Mouse (Mus musculus) limb, embryonic 14.5 days (tissue): ENCODE results near the gene 9530077C05Rik. TPM values are rescaled to one million over a fixed set of nuclear protein-coding genes. Genes with fewer than 3 reads are reported as not detected.
A peak's percentile ranks its signal among the peaks of the same experiment; 100 is the strongest.
"Not testable (repeated sequence)": the region's sequence is repeated elsewhere in the genome, so short reads cannot be mapped to it uniquely, and the experiment has no call there.

ENCODE experiments used
- ATAC-seq: fragments of 200-750 bp; cut with Nextera tagmentation; 2 replicates; pipeline ENCODE4 v1.8.0; 2017; ENCODE audit warnings: low read depth, moderate number of reproducible peaks, moderate TSS enrichment; ENCODE audit not compliant: low FRiP score
- DNase-seq: peaks from one replicate; pipeline ENCODE4 v3.0.0-alpha.2; 2015; ENCODE audit warnings: low spot score
- H3K27ac ChIP-seq: fragments of 300-500 bp; sonication (generic); replicated peaks from 2 replicates; pipeline ENCODE4 v1.5.1; 2014; ENCODE audit warnings: low read depth, mild to moderate bottlenecking, low read length, moderate library complexity, mixed read lengths
- H3K27me3 ChIP-seq: fragments of 300-500 bp; sonication (generic); 2 replicates; pipeline ENCODE4 v1.6.1; 2014; ENCODE audit warnings: low read length, mixed read lengths; ENCODE audit not compliant: control insufficient read depth, insufficient read depth
- H3K36me3 ChIP-seq: fragments of 300-500 bp; sonication (generic); 2 replicates; pipeline ENCODE4 v1.6.1; 2014; ENCODE audit warnings: mild to moderate bottlenecking, low read length, moderate library complexity, mixed read lengths; ENCODE audit not compliant: control insufficient read depth, insufficient read depth
- H3K4me1 ChIP-seq: fragments of 300-500 bp; sonication (generic); 2 replicates; pipeline ENCODE4 v1.6.1; 2014; ENCODE audit warnings: antibody characterized with exemption, low read length, mixed read lengths; ENCODE audit not compliant: control insufficient read depth, insufficient read depth
- H3K4me2 ChIP-seq: fragments of 300-500 bp; sonication (generic); replicated peaks from 2 replicates; pipeline ENCODE4 v1.6.1; 2014; ENCODE audit warnings: low read depth, mild to moderate bottlenecking, low read length, moderate library complexity; ENCODE audit not compliant: severe bottlenecking
- H3K4me3 ChIP-seq: fragments of 300-500 bp; sonication (generic); replicated peaks from 2 replicates; pipeline ENCODE4 v1.5.1; 2014; ENCODE audit warnings: low read length
- H3K9ac ChIP-seq: fragments of 300-500 bp; sonication (generic); 2 replicates; pipeline ENCODE4 v1.6.1; 2014; ENCODE audit warnings: mild to moderate bottlenecking, low read depth, low read length, moderate library complexity; ENCODE audit not compliant: severe bottlenecking
- H3K9me3 ChIP-seq: fragments of 300-500 bp; sonication (generic); 2 replicates; pipeline ENCODE4 v1.6.1; 2016; ENCODE audit warnings: low read length; ENCODE audit not compliant: control insufficient read depth
- POLR2A ChIP-seq: fragments of 200-500 bp; IDR thresholded peaks from 2 replicates; pipeline ENCODE4 v1.8.0; 2012; ENCODE audit warnings: inconsistent platforms, mild to moderate bottlenecking, moderate library complexity, borderline replicate concordance; ENCODE audit not compliant: insufficient read depth, insufficient read length; ENCODE audit errors: extremely low read depth
- WGBS: fragments of 180-500 bp; shearing (Covaris S2); extraction: QIAGEN DNeasy Blood & Tissue Kit; methylation state at CpG from one replicate; pipeline ENCODE4 v1.1.7; 2014; 5-methylcytosine and 5-hydroxymethylcytosine counted together
- polyA plus RNA-seq, 2 experiments: library from polyadenylated mRNA; depleted of rRNA in 1 of 2; stranded (reverse) in 1 of 2; unstranded in 1 of 2; fragments of >200 nt; fragmentation: Nextera tagmentation in 1 of 2; extraction: Ambion mirVana in 1 of 2; gene quantifications; 2 replicates each; pipeline versions ENCODE4 v1.2.1 to v1.2.3; 2012 to 2014

Gene 9530077C05Rik
- polyA plus RNA-seq, 2 experiments, result 3.6 to 5.2 TPM

GRCm38 (mm10) chr9:22389736-22390245, 21.5 kb upstream of the 9530077C05Rik start:
- peak overlapping the region; percentile 93 for H3K27ac ChIP-seq
- TF ChIP-seq POLR2A, result no peak
- peaks cover 18% of the 10 kb centered on the region for H3K4me1 ChIP-seq
- no peak for DNase-seq
- H3K4me2 ChIP-seq, result peak overlapping the region; percentile 86
- ATAC-seq, result no peak
- H3K27me3 ChIP-seq, result no peaks in the 10 kb centered on the region
- peak overlapping the region; percentile 94 for H3K9ac ChIP-seq
- 69% methylated on average over 6 of the region's 6 CpGs for WGBS
- H3K36me3 ChIP-seq, result no peaks in the 10 kb centered on the region
- H3K4me3 ChIP-seq, result peak overlapping the region; percentile 86
- no peaks in the 10 kb centered on the region for H3K9me3 ChIP-seq

- TF ChIP-seq POLR2A, result no peak
Measured at GRCm38 (mm10) chr9:22390390-22390789, 20.9 kb upstream of the 9530077C05Rik start.

GRCm38 (mm10) chr9:22394725-22395124, 16.6 kb upstream of the 9530077C05Rik start:
- no peaks in the 10 kb centered on the region for H3K9me3 ChIP-seq
- H3K27ac ChIP-seq, result no peak overlapping the region
- no peak overlapping the region for H3K9ac ChIP-seq
- ATAC-seq (no peak), DNase-seq (no peak)
- TF ChIP-seq POLR2A, result no peak
- no peaks in the 10 kb centered on the region for H3K36me3 ChIP-seq
- peaks cover 3% of the 10 kb centered on the region for H3K4me1 ChIP-seq
- WGBS, result 84% methylated on average over 2 of the region's 2 CpGs
- H3K4me2 ChIP-seq, result no peak overlapping the region
- no peak overlapping the region for H3K4me3 ChIP-seq
- H3K27me3 ChIP-seq, result no peaks in the 10 kb centered on the region

More at GRCm38 (mm10) chr9:22390390-22390789, 20.9 kb upstream of the 9530077C05Rik start:
- no peak overlapping the region for H3K4me3 ChIP-seq
- H3K9ac ChIP-seq, result no peak overlapping the region
- H3K4me2 ChIP-seq, result no peak overlapping the region
- H3K9me3 ChIP-seq, result no peaks in the 10 kb centered on the region
- H3K27ac ChIP-seq, result no peak overlapping the region
- 82% methylated on average over 5 of the region's 5 CpGs for WGBS
- ATAC-seq (no peak), DNase-seq (no peak)
- H3K36me3 ChIP-seq, result no peaks in the 10 kb centered on the region
- H3K27me3 ChIP-seq, result no peaks in the 10 kb centered on the region
- peaks cover 18% of the 10 kb centered on the region for H3K4me1 ChIP-seq

DNA sequence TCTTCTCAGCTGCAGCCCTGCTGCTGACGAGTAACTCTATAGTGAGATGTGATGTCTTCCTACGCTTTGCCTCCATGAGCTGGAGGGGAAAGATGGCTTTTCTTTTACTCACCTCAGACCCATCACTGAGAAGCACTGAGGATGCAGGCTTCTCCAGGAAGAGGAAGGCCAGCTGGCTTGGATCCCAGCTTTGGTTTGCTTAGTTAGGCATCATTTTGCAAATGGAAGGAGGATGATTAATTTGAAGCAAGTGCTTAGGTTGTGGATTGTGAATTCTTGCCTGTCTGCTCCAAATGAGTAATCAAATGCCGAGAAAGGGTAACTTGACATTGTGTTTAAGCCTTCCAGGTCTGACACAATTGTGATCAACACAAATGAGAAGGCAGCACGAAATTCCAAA, 12.3 kb upstream of the 9530077C05Rik start:
- no peak for TF ChIP-seq POLR2A
- H3K36me3 ChIP-seq, result no peaks in the 10 kb centered on the region
- ATAC-seq (no peak), DNase-seq (no peak)
- no peak overlapping the region for H3K4me2 ChIP-seq
- no peaks in the 10 kb centered on the region for H3K27me3 ChIP-seq
- no peak overlapping the region for H3K4me3 ChIP-seq
- no peaks in the 10 kb centered on the region for H3K4me1 ChIP-seq
- 83% methylated on average over 4 of the region's 4 CpGs for WGBS
- H3K9ac ChIP-seq, result no peak overlapping the region
- H3K9me3 ChIP-seq, result no peaks in the 10 kb centered on the region
- H3K27ac ChIP-seq, result no peak overlapping the region

DNA sequence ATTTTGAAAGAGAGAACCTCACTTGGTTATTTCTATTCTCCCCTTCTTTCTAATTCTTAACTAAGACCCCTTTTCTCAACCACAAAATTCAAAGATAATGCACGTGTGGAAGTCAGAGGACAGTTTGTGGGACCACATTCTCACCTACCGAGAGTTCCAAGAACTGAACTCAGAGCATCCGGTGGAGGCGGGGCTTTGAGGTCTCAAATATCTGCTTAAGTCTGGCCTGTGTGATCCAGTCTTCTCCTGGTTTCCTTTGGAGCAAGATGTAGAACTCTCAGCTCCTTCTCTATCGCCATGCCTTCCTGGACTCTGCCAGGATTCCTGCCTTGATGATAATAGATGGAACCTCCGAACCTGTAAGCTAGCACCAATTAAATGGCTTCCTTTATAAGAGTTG, 9.3 kb upstream of the 9530077C05Rik start:
- DNase-seq, result no peak
- Histone ChIP-seq H3K9ac (no peak overlapping the region), H3K4me1 (no peaks in the 10 kb centered on the region), H3K27me3 (no peaks in the 10 kb centered on the region), H3K27ac (no peak overlapping the region), H3K4me3 (no peak overlapping the region), H3K9me3 (no peaks in the 10 kb centered on the region), H3K36me3 (no peaks in the 10 kb centered on the region), H3K4me2 (no peak overlapping the region)
- no peak for TF ChIP-seq POLR2A
- ATAC-seq, result no peak
- 87% methylated on average over 6 of the region's 6 CpGs for WGBS

DNA sequence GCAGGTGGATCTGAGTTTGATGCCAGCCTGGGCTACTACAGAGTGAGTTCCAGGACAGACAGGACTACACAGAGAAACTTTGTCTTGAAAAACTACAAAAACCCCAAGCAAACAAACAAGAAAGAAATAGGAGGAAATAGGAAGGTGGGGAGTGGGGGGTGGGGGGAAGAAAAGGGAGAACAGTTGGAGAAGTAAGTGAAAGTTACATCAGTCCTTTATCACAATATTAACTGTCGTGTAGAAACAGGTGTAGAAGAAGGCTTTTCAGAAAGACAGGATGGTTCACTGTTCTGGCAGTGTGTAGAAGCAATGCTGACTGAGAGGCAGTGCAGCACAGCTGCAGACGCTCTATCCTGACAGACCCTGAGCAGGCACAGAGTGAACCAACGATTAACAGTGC, 8.3 kb upstream of the 9530077C05Rik start:
- no peak for TF ChIP-seq POLR2A
- no peak for ATAC-seq
- no peak for DNase-seq

GRCm38 (mm10) chr9:22403501-22403900, 7.8 kb upstream of the 9530077C05Rik start:
- H3K27me3 ChIP-seq, H3K4me3 ChIP-seq, H3K27ac ChIP-seq, H3K9ac ChIP-seq, H3K36me3 ChIP-seq, H3K4me1 ChIP-seq, H3K4me2 ChIP-seq, H3K9me3 ChIP-seq, DNase-seq, ATAC-seq: not testable (repeated sequence)
- WGBS, result 59% methylated on average over 2 of the region's 2 CpGs

More for the DNA sequence above, 8.3 kb upstream of the 9530077C05Rik start:
- Histone ChIP-seq H3K9me3 (no peaks in the 10 kb centered on the region), H3K27me3 (no peaks in the 10 kb centered on the region), H3K4me2 (no peak overlapping the region), H3K27ac (no peak overlapping the region), H3K36me3 (no peaks in the 10 kb centered on the region), H3K4me3 (no peak overlapping the region), H3K4me1 (no peaks in the 10 kb centered on the region), H3K9ac (no peak overlapping the region)
- 74% methylated on average over 3 of the region's 3 CpGs for WGBS
